Mouse (Mus musculus): ENCODE data around the gene Kcns3. TPM values are rescaled to one million over a fixed set of nuclear protein-coding genes. Genes with fewer than 3 reads are reported as not detected.

Gene Kcns3
- 7.0 and 9.1 TPM in 2 replicates for polyA plus RNA-seq (2012; rRNA removed)

DNA sequence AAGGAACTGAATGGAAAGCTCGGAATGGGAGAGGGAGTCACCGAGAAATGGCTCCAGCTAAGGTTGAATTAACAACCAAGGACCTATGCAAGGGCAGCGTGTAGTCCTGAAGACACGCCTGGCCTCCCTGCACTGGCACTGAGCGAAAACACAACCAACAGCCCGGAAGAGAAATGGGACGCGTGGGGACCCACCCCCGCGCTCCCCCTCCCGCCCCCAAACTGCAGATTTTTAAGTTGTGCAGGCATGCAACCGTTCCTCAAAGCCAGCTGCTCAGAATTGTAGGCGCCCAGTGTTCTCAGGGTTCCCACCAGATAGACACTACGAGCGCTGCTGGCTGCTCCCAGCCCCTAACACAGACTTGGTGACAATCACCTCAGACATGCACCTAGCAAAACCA, at the start of gene Kcns3:
Kcns3 (minus strand) TSS at position 42 of the 400 bp plus-strand sequence.
- no peak for TF ChIP-seq POLR2A (IDR thresholded peaks at IDR 0.05; ENCODE audit: borderline replicate concordance, insufficient read depth, low read length)
- no peak for TF ChIP-seq CTCF (IDR thresholded peaks at IDR 0.05; ENCODE audit: borderline replicate concordance, insufficient read depth, low read depth, low read length)
- H3K27ac ChIP-seq (ENCODE audit: insufficient read depth, low read length): no peak within 1 kb of the TSS
- WGBS: 34% methylated on average over 15 of the region's 15 CpGs
- no peak for DNase-seq
- no peaks in the 10 kb centered on the region; the same call in 1 of the 2 replicates for H3K27me3 ChIP-seq (ENCODE audit: control insufficient read depth, insufficient read depth, low read length)
- peak within 1 kb of the TSS; percentile 14 for H3K4me3 ChIP-seq (replicated peaks; ENCODE audit: insufficient read depth, low read depth, low read length)
- H3K4me1 ChIP-seq (ENCODE audit: control insufficient read depth, insufficient read depth, low read length): no peaks in the 10 kb centered on the region

DNA sequence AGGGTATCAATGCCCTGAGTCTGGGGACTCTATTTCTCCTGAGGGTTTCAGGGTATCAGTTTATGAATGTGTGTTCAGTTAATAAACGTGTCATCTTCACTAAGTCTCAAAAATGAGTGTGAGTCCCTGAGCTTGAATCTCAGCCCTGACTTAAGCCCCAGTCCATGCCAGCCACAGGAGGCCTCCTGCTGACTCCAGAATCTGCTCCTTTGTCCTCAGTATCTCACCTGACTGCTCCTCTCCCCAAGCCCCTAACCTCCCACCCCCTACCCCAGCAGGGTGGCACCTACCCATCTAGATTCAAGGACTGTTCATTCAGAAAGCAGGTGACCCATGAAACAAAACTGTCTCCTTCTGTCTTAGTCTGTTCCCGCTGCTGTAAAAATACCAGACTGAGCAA, 47.7 kb upstream of the Kcns3 start:
- WGBS: 36% methylated on average over 2 of the region's 2 CpGs
- Histone ChIP-seq H3K27ac (ENCODE audit: insufficient read depth, low read length) (no peak overlapping the region), H3K4me3 (replicated peaks; ENCODE audit: insufficient read depth, low read depth, low read length) (no peak overlapping the region), H3K4me1 (ENCODE audit: control insufficient read depth, insufficient read depth, low read length) (peaks cover 3% of the 10 kb centered on the region), H3K27me3 (ENCODE audit: control insufficient read depth, insufficient read depth, low read length) (no peaks in the 10 kb centered on the region)
- TF ChIP-seq POLR2A (IDR thresholded peaks at IDR 0.05; ENCODE audit: borderline replicate concordance, insufficient read depth, low read length): no peak
- TF ChIP-seq CTCF (IDR thresholded peaks at IDR 0.05; ENCODE audit: borderline replicate concordance, insufficient read depth, low read depth, low read length): no peak
- DNase-seq: no peak

DNA sequence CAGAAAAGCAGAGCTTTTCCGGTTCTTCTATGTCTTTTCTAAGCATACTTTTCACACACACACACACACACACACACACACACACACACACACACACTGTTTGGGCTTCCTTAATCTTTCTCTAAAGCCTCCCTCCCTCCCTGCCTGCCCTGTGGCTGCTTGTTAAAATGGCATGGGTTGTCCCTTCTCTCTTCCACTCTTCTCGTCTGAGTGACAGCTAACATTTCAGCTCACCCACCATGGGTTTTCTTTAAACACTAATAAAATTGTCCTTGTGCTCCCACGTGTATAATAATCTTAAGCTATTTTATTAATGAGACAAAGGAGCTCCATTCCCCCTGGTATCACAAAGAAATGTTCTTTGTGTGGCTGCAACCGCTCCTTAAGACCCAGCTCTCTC, 47.2 kb upstream of the Kcns3 start:
- Histone ChIP-seq H3K27ac (ENCODE audit: insufficient read depth, low read length) (no peak overlapping the region), H3K4me1 (ENCODE audit: control insufficient read depth, insufficient read depth, low read length) (no peaks in the 10 kb centered on the region), H3K4me3 (replicated peaks; ENCODE audit: insufficient read depth, low read depth, low read length) (no peak overlapping the region), H3K27me3 (ENCODE audit: control insufficient read depth, insufficient read depth, low read length) (no peaks in the 10 kb centered on the region)
- DNase-seq: no peak
- 54% methylated on average over 4 of the region's 4 CpGs for WGBS
- TF ChIP-seq CTCF (IDR thresholded peaks at IDR 0.05; ENCODE audit: borderline replicate concordance, insufficient read depth, low read depth, low read length): no peak
- TF ChIP-seq POLR2A (IDR thresholded peaks at IDR 0.05; ENCODE audit: borderline replicate concordance, insufficient read depth, low read length): no peak

DNA sequence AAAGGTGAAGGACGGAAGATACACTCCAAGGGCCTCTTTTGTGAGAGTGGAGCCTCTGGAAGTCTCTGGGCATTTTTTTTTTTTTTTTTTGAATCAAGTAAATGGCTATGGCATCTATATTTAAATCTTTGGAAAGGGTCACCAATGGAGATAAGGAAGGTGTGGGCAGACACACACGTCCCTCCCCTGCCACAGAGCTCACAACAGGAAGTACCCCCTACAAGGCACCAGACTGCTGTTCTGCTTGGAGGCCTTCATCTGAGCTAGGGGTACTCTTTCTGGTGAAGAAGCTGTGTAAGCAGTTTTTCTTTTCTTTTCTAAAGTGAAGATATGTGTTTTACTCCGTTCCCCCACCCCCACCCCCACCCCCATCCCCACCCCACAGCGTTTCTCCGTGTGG, 46.0 kb upstream of the Kcns3 start:
- TF ChIP-seq CTCF (IDR thresholded peaks at IDR 0.05; ENCODE audit: borderline replicate concordance, insufficient read depth, low read depth, low read length) (no peak), POLR2A (IDR thresholded peaks at IDR 0.05; ENCODE audit: borderline replicate concordance, insufficient read depth, low read length) (no peak)
- no peak for DNase-seq
- no peak overlapping the region for H3K4me3 ChIP-seq (replicated peaks; ENCODE audit: insufficient read depth, low read depth, low read length)
- H3K27me3 ChIP-seq (ENCODE audit: control insufficient read depth, insufficient read depth, low read length): no peaks in the 10 kb centered on the region
- WGBS: 50% methylated on average over 5 of the region's 5 CpGs
- H3K27ac ChIP-seq (ENCODE audit: insufficient read depth, low read length): no peak overlapping the region
- H3K4me1 ChIP-seq (ENCODE audit: control insufficient read depth, insufficient read depth, low read length): no peaks in the 10 kb centered on the region

DNA sequence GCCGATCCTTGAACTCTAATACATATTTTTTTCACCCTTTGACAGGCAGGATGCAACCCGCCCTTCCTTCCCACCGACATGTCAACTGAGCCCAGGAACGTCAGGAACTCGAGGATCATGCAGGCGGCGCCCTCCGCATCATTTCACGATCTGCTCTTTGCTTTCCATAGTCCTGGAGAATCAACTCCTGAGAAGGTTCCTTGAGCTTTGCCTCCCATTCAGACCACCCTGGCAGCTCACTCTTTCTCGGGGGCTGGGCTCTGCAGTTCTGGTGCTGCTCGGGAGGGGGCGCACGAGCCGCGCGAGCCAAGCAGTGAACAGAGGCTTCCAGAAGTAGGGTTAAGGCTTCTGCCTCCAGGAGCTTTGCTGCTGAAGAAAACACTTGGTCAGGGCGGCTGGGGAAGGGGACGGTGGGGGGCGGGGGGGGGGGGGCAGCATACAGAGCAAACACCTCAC, 45.3 kb upstream of the Kcns3 start:
- no peak overlapping the region for H3K4me3 ChIP-seq (replicated peaks; ENCODE audit: insufficient read depth, low read depth, low read length)
- DNase-seq: peak; percentile 37 to 60
- H3K27me3 ChIP-seq (ENCODE audit: control insufficient read depth, insufficient read depth, low read length): no peaks in the 10 kb centered on the region
- no peak for TF ChIP-seq POLR2A (IDR thresholded peaks at IDR 0.05; ENCODE audit: borderline replicate concordance, insufficient read depth, low read length)
- peak; percentile 71 for TF ChIP-seq CTCF (IDR thresholded peaks at IDR 0.05; ENCODE audit: borderline replicate concordance, insufficient read depth, low read depth, low read length)
- H3K4me1 ChIP-seq (ENCODE audit: control insufficient read depth, insufficient read depth, low read length): no peaks in the 10 kb centered on the region
- 8% methylated on average over 19 of the region's 19 CpGs for WGBS
- no peak overlapping the region for H3K27ac ChIP-seq (ENCODE audit: insufficient read depth, low read length)

DNA sequence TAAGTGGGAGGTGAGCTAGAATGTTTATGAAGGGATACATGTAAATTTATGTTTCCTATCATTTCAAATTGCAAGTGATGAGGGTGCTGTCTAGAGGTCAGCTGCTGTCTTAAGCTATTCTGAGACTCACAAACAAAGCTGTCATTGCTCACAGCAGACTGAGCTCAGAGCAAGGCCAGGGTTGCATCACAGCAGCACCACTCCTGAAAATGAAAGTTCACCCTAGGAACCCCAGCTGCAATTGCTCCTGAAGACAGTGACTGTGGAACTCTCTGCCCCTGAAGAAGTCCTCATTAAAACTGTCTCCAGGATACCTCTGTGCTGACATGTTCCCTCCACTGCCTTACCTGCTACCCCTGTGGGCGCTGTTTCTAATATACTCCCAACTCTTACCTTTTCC, 44.2 kb upstream of the Kcns3 start:
- H3K4me1 ChIP-seq (ENCODE audit: control insufficient read depth, insufficient read depth, low read length): no peaks in the 10 kb centered on the region
- no peak overlapping the region for H3K4me3 ChIP-seq (replicated peaks; ENCODE audit: insufficient read depth, low read depth, low read length)
- TF ChIP-seq CTCF (IDR thresholded peaks at IDR 0.05; ENCODE audit: borderline replicate concordance, insufficient read depth, low read depth, low read length) (no peak), POLR2A (IDR thresholded peaks at IDR 0.05; ENCODE audit: borderline replicate concordance, insufficient read depth, low read length) (no peak)
- DNase-seq: no peak
- H3K27ac ChIP-seq (ENCODE audit: insufficient read depth, low read length): no peak overlapping the region
- no peaks in the 10 kb centered on the region for H3K27me3 ChIP-seq (ENCODE audit: control insufficient read depth, insufficient read depth, low read length)
- 89% methylated on average over 1 of the region's 1 CpGs for WGBS

DNA sequence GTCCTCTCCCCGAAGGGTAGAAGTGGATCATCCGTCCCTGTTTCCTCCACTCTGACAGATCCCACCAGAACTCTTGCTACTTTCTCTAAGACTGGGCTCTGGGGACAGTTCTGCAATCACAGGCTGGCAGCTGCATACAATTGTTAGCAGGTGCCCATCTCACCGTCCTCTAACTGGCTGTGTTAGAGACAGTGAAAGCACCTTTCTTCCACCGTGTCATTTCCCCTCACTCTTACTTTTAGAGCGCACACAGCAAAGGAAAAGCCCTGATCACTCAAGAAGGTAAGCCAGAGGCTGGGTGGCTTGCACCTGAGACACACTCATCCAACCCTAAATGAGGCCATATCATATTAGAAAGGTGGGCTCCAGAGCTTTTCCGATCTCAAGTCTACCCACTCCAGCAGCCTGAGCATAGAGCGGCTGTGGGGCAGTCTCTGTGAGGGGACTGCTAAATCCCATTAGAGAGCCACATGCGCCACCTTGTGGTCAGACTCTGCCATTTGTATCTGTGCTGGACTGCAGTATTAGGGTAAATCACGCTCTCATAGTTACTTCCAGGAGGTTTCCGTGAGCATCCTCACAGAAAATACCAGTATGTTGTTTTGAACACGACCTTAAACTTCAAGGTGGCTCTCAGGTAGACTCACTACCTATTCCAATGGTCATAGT, 27.8 kb upstream of the Kcns3 start:
- Histone ChIP-seq H3K4me1 (ENCODE audit: control insufficient read depth, insufficient read depth, low read length) (no peaks in the 10 kb centered on the region), H3K27ac (ENCODE audit: insufficient read depth, low read length) (no peak overlapping the region), H3K4me3 (replicated peaks; ENCODE audit: insufficient read depth, low read depth, low read length) (no peak overlapping the region), H3K27me3 (ENCODE audit: control insufficient read depth, insufficient read depth, low read length) (no peaks in the 10 kb centered on the region; the same call in 1 of the 2 replicates)
- TF ChIP-seq CTCF (IDR thresholded peaks at IDR 0.05; ENCODE audit: borderline replicate concordance, insufficient read depth, low read depth, low read length) (peak; percentile 86), POLR2A (IDR thresholded peaks at IDR 0.05; ENCODE audit: borderline replicate concordance, insufficient read depth, low read length) (no peak)
- WGBS: 23% methylated on average over 11 of the region's 11 CpGs
- DNase-seq: peak; percentile 65 to 82
